In the genomic region with DNA sequence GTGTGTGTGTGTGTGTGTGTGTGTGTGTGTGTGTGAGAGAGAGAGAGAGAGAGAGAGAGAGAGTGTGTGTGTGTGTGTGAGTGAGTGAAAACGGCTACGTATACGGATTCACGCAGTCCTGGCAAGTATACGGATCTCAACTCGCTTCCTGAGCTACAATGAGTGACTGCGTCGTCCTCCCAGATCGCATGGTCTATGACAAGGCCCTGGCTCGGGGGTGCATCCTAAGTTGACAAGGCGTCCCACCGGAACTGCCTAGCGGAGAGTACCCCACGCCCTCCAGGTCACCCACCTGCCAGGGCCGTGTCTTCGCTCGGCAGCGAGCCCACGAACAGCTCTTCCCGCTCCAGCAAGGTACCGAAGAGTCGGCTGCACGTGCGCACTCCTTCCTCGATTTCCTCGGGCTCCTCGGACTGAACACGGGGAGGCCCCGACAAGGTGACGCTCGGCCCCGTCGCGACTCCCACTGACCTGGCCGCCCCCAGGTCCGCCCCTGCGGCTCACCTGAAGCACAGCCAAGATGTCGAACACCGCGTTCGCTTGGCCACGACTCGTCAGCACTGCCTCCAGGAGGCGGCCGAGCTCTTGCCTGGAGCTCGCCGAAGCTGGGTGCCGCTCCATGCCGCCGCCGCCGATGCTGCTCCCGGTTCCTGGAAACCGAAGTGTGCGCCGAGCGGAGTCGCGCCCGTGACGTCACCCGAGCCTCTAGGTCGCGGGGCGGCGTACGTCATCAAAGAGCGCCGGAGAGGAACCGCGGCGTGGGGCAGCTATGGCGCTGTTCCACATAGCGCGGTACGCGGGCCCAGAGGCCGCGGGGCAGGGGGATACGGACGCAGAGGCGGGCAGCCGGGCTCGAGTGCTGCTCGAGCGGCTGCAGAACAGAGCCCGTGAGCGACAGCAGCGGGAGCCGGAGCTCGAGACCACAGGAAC, we compare ENCODE assay signal across 8 mouse cellular contexts. TPM values are rescaled to one million over a fixed set of nuclear protein-coding genes. Genes with fewer than 3 reads are reported as not detected.
DNase-seq lines count a peak whose midpoint lies in the region; ATAC-seq and TF ChIP-seq lines count a peak whose summit lies in the region.

Gene Noc4l, minus strand, starts transcription at position 699 of the 930 bp plus-strand sequence.
Gene Ddx51, plus strand, starts transcription at position 733 of the 930 bp plus-strand sequence.

- TF ChIP-seq CTCF in CH12.LX (conservative IDR thresholded peaks at IDR 0.05 in 1 of 2, IDR thresholded peaks at IDR 0.05 in 1 of 2; ENCODE audit: low read depth in 2 of 2, low read length in 2 of 2), result no peak

- DNase-seq in CH12.LX (ENCODE audit: extremely low read depth), result peak; percentile 92
- DNase-seq in c-Kit-positive CD71-positive TER-119-negative erythroid progenitor cells, embryonic 14.5 days (ENCODE audit: low read depth), result peak; percentile 92
- peak; percentile 98 for DNase-seq in forebrain, embryonic 11.5 days (ENCODE audit: low spot score)
- DNase-seq in kidney, postnatal 36 days, result peak; percentile 96 to 99
- DNase-seq in telencephalon, adult 2 months (ENCODE audit: low read depth, low spot score), result peak; percentile 82

- no peaks in the 10 kb centered on the region for H3K9me3 ChIP-seq in CH12.LX (replicated peaks; ENCODE audit: low read length)
- H3K9me3 ChIP-seq in forebrain, embryonic 11.5 days (ENCODE audit: control insufficient read depth, low read length), result no peaks in the 10 kb centered on the region
- H3K9me3 ChIP-seq in heart, embryonic 16.5 days (replicated peaks; ENCODE audit: control insufficient read depth, low read length), result no peaks in the 10 kb centered on the region
- no peaks in the 10 kb centered on the region for H3K9me3 ChIP-seq in liver, embryonic 15.5 days (replicated peaks)
- H3K9me3 ChIP-seq in neural tube, embryonic 12.5 days, result no peaks in the 10 kb centered on the region

- peaks cover 21% of the 10 kb centered on the region for H3K79me2 ChIP-seq in CH12.LX (replicated peaks; ENCODE audit: control insufficient read depth, extremely low read depth, insufficient read depth, poor library complexity, severe bottlenecking)

- H3K4me3 ChIP-seq in CH12.LX (replicated peaks in 1 of 3; ENCODE audit: low read depth in 2 of 3, low read length in 2 of 3, poor library complexity in 1 of 3), result peak within 1 kb of the TSS; percentile 92 to 98 (median 93)
- H3K4me3 ChIP-seq in forebrain, embryonic 11.5 days (ENCODE audit: low read depth, low read length), result peak within 1 kb of the TSS; percentile 99
- peak within 1 kb of the TSS; percentile 96 for H3K4me3 ChIP-seq in heart, embryonic 16.5 days (ENCODE audit: low read length)
- H3K4me3 ChIP-seq in liver, embryonic 15.5 days (replicated peaks), result peak within 1 kb of the TSS; percentile 94
- H3K4me3 ChIP-seq in neural tube, embryonic 12.5 days, result peak within 1 kb of the TSS; percentile 89

- in situ Hi-C loops in CH12.LX (cut with MboI; ENCODE audit: low pct_ligation_motif_present, low pct_unique_long_range_greater_than_20kb, low sequenced_read_pairs), result no loop called here

- H3K27ac ChIP-seq in CH12.LX (ENCODE audit: insufficient read depth, low read depth), result no peak within 1 kb of the TSS
- no peak within 1 kb of the TSS for H3K27ac ChIP-seq in forebrain, embryonic 11.5 days (ENCODE audit: low read depth, low read length)
- no peak within 1 kb of the TSS; the same call in 1 of the 2 replicates for H3K27ac ChIP-seq in heart, embryonic 16.5 days (ENCODE audit: low read length)
- peak within 1 kb of the TSS; percentile 62 for H3K27ac ChIP-seq in liver, embryonic 15.5 days (replicated peaks)
- H3K27ac ChIP-seq in neural tube, embryonic 12.5 days, result no peak within 1 kb of the TSS

- H3K4me2 ChIP-seq in CH12.LX (ENCODE audit: insufficient read depth, low read depth, poor library complexity, severe bottlenecking), result peak within 1 kb of the TSS; percentile 80
- peak within 1 kb of the TSS; percentile 90 for H3K4me2 ChIP-seq in forebrain, embryonic 11.5 days (ENCODE audit: low read depth, low read length, severe bottlenecking)
- peak within 1 kb of the TSS; percentile 80 for H3K4me2 ChIP-seq in heart, embryonic 16.5 days (ENCODE audit: low read depth, low read length)
- H3K4me2 ChIP-seq in liver, embryonic 15.5 days, result peak within 1 kb of the TSS; percentile 97
- H3K4me2 ChIP-seq in neural tube, embryonic 12.5 days (replicated peaks), result peak within 1 kb of the TSS; percentile 86

- no peak for TF ChIP-seq EP300 in CH12.LX (IDR thresholded peaks at IDR 0.05; ENCODE audit: low read length)

- peaks cover 6 to 39% of the 10 kb centered on the region in 2 experiments; a peak in 2 of 4 replicates for H3K4me1 ChIP-seq in CH12.LX (ENCODE audit: control insufficient read depth in 1 of 2, insufficient read depth in 2 of 2)
- peaks cover 6% of the 10 kb centered on the region; the same call in 1 of the 2 replicates for H3K4me1 ChIP-seq in forebrain, embryonic 11.5 days (replicated peaks; ENCODE audit: control insufficient read depth, insufficient read depth, low read length)
- H3K4me1 ChIP-seq in heart, embryonic 16.5 days (ENCODE audit: control insufficient read depth, insufficient read depth, low read length), result peaks cover 13% of the 10 kb centered on the region
- H3K4me1 ChIP-seq in liver, embryonic 15.5 days (replicated peaks), result peaks cover 33% of the 10 kb centered on the region
- H3K4me1 ChIP-seq in neural tube, embryonic 12.5 days, result peaks cover 16% of the 10 kb centered on the region

- TF ChIP-seq POLR2A in CH12.LX (IDR thresholded peaks at IDR 0.05; ENCODE audit: low read depth, low read length), result peak; percentile 93

- peak; percentile 83 for ATAC-seq in forebrain, embryonic 11.5 days (replicated peaks; ENCODE audit: low FRiP score)
- ATAC-seq in heart, embryonic 16.5 days (replicated peaks; ENCODE audit: extremely low read depth, insufficient read depth, low FRiP score), result peak; percentile 72
- ATAC-seq in liver, embryonic 15.5 days (ENCODE audit: insufficient read depth), result peak; percentile 84
- peak; percentile 80 for ATAC-seq in neural tube, embryonic 12.5 days (ENCODE audit: low FRiP score, low read depth)

- H3K36me3 ChIP-seq in CH12.LX (replicated peaks in 1 of 2; ENCODE audit: control insufficient read depth in 1 of 2, insufficient read depth in 1 of 2, low read length in 1 of 2), result peaks cover 68 to 80% of the 10 kb centered on the region in 2 experiments
- peaks cover 14% of the 10 kb centered on the region for H3K36me3 ChIP-seq in forebrain, embryonic 11.5 days (ENCODE audit: control insufficient read depth, insufficient read depth, low read length)
- peaks cover 44% of the 10 kb centered on the region for H3K36me3 ChIP-seq in heart, embryonic 16.5 days (ENCODE audit: control insufficient read depth, insufficient read depth)
- peaks cover 70% of the 10 kb centered on the region for H3K36me3 ChIP-seq in liver, embryonic 15.5 days (replicated peaks)
- H3K36me3 ChIP-seq in neural tube, embryonic 12.5 days, result peaks cover 72% of the 10 kb centered on the region

- H3K27me3 ChIP-seq in CH12.LX (replicated peaks), result no peaks in the 10 kb centered on the region
- H3K27me3 ChIP-seq in forebrain, embryonic 11.5 days (ENCODE audit: control insufficient read depth, insufficient read depth, low read length), result no peaks in the 10 kb centered on the region
- no peaks in the 10 kb centered on the region for H3K27me3 ChIP-seq in heart, embryonic 16.5 days (ENCODE audit: control insufficient read depth, insufficient read depth, low read length)
- no peaks in the 10 kb centered on the region for H3K27me3 ChIP-seq in liver, embryonic 15.5 days
- no peaks in the 10 kb centered on the region for H3K27me3 ChIP-seq in neural tube, embryonic 12.5 days (replicated peaks)

- TF ChIP-seq RAD21 in CH12.LX (IDR thresholded peaks at IDR 0.05; ENCODE audit: low read depth, low read length), result no peak; the same call in 1 of the 2 replicates

- 1% methylated on average over 91 of the region's 91 CpGs for WGBS in forebrain, embryonic 11.5 days
- 1% methylated on average over 91 of the region's 91 CpGs for WGBS in heart, embryonic 16.5 days
- WGBS in liver, embryonic 15.5 days (ENCODE audit: insufficient replicate concordance), result under 1% methylated on average over 91 of the region's 91 CpGs
- 1% methylated on average over 91 of the region's 91 CpGs for WGBS in neural tube, embryonic 12.5 days

- dilution Hi-C loops in CH12.LX (cut with MboI; ENCODE audit: extremely low pct_ligation_motif_present, extremely low pct_unique_long_range_greater_than_20kb, low sequenced_read_pairs), result no loop called here

- peak within 1 kb of the TSS; percentile 72 for H3K9ac ChIP-seq in CH12.LX (ENCODE audit: insufficient read depth, low read depth)
- peak within 1 kb of the TSS; percentile 92 for H3K9ac ChIP-seq in forebrain, embryonic 11.5 days (ENCODE audit: low read length)
- H3K9ac ChIP-seq in heart, embryonic 16.5 days (ENCODE audit: low read length), result peak within 1 kb of the TSS; percentile 93
- H3K9ac ChIP-seq in liver, embryonic 15.5 days, result peak within 1 kb of the TSS; percentile 80
- peak within 1 kb of the TSS; percentile 82 for H3K9ac ChIP-seq in neural tube, embryonic 12.5 days

TF ChIP-seq in CH12.LX, 34 proteins besides CTCF, POLR2A, EP300 and RAD21 (continues in another document):
- no peak for TF ChIP-seq PAX5 (IDR thresholded peaks at IDR 0.05; ENCODE audit: low read length)
- no peak for TF ChIP-seq USF1 (IDR thresholded peaks at IDR 0.05; ENCODE audit: low read depth, low read length)
- no peak for TF ChIP-seq CHD1 (IDR thresholded peaks at IDR 0.05; ENCODE audit: low read depth, low read length)
- TF ChIP-seq GABPA (IDR thresholded peaks at IDR 0.05; ENCODE audit: insufficient replicate concordance, low read depth, low read length), result peak; percentile 38; the same call in 1 of the 2 replicates
- peak; percentile 93 for TF ChIP-seq HCFC1 (IDR thresholded peaks at IDR 0.05; ENCODE audit: low read depth, low read length)

RNA-seq across cellular contexts. Expression of gene Noc4l, which starts in this region (rescaled TPM):
- total RNA-seq in CH12.LX (2012; rRNA removed) (50.7 and 69.3 TPM in 2 replicates), CH12.LX (2014; rRNA removed) (36.7 and 42.0 TPM in 2 replicates)
- polyA plus RNA-seq in CH12.LX (2012; ENCODE audit: insufficient read length, low read depth), result 104 and 160 TPM in 2 replicates
- 68.9 and 78.2 TPM in 2 replicates for polyA plus RNA-seq in forebrain, embryonic 11.5 days (2014; fragmentation: Nextera tagmentation; extraction: Ambion mirVana)
- polyA plus RNA-seq in heart, embryonic 16.5 days (2015; fragmentation: Nextera tagmentation; extraction: Ambion mirVana), result 32.8 and 36.2 TPM in 2 replicates
- 41.1 and 43.2 TPM in 2 replicates for polyA plus RNA-seq in liver, embryonic 15.5 days (2015; fragmentation: Nextera tagmentation; extraction: Ambion mirVana)
- 49.2 and 50.4 TPM in 2 replicates for polyA plus RNA-seq in neural tube, embryonic 12.5 days (2016; fragmentation: Nextera tagmentation; extraction: Ambion mirVana)

RNA-seq across cellular contexts. Expression of gene Ddx51, which starts in this region (rescaled TPM):
- total RNA-seq in CH12.LX (2012; rRNA removed) (12.3 and 16.3 TPM in 2 replicates), CH12.LX (2014; rRNA removed) (11.8 and 13.7 TPM in 2 replicates)
- polyA plus RNA-seq in CH12.LX (2012; ENCODE audit: insufficient read length, low read depth), result 38.6 and 52.2 TPM in 2 replicates
- 41.9 and 43.0 TPM in 2 replicates for polyA plus RNA-seq in forebrain, embryonic 11.5 days (2014; fragmentation: Nextera tagmentation; extraction: Ambion mirVana)
- 13.9 and 14.8 TPM in 2 replicates for polyA plus RNA-seq in heart, embryonic 16.5 days (2015; fragmentation: Nextera tagmentation; extraction: Ambion mirVana)
- 11.1 and 11.3 TPM in 2 replicates for polyA plus RNA-seq in liver, embryonic 15.5 days (2015; fragmentation: Nextera tagmentation; extraction: Ambion mirVana)
- polyA plus RNA-seq in neural tube, embryonic 12.5 days (2016; fragmentation: Nextera tagmentation; extraction: Ambion mirVana), result 32.1 and 33.9 TPM in 2 replicates
